Mouse (Mus musculus) lung, adult 2 months (tissue): ENCODE data around the gene Morc2a.

Source experiments
- CTCF ChIP-seq: fragments of 200-500 bp; IDR thresholded peaks from 2 replicates; pipeline ENCODE4 v1.5.1; 2011; ENCODE audit warnings: mild to moderate bottlenecking, low read length, control low read depth; ENCODE audit not compliant: insufficient read depth
- POLR2A ChIP-seq: fragments of 200-500 bp; IDR thresholded peaks from 2 replicates; pipeline ENCODE4 v1.6.1; 2011; ENCODE audit warnings: low read depth, mild to moderate bottlenecking, control low read depth, low read length, borderline replicate concordance; ENCODE audit errors: extremely low read depth

DNA sequence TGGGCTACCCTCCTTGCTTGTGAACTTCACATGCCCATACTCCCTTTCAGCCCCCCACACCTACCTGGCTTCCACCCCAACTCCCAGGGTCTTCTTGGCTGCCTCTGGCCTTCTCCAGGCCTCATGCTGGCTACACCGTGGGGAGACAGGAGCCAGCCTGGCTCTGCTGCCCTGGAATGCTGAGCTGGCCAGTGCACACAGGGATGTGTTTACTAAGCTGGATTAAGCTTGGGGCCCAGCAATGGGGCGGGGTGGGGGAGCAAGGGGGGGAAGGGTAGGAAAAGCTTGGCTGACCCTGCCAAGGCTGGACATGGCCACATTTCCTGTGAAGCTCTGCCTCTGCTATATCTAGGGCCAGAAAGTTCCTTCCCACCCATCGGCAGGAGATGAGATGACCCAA, 73.0 kb downstream of the Morc2a start:
- TF ChIP-seq CTCF = no peak
- no peak for TF ChIP-seq POLR2A
